Mouse (Mus musculus) liver, postnatal 0 days (tissue): ENCODE measurements at regions not wholly inside any gene's neighbourhood (a gene's known extent, or its start where the extent isn't known, plus 50 kb on each side); places are given as distances from the start of the nearest gene placed in this dataset.

Source experiments
- CTCF ChIP-seq: sonication (generic); IDR thresholded peaks from 2 replicates; pipeline ENCODE4 v1.5.1; 2016; ENCODE audit warnings: antibody characterized with exemption, low read depth
- EP300 ChIP-seq: IDR thresholded peaks from 2 replicates; pipeline ENCODE4 v1.6.1; 2016; ENCODE audit warnings: antibody characterized with exemption, low read depth, mild to moderate bottlenecking

GRCm38 (mm10) chr15:70987973-70988570 is 2846.3 kb upstream of the Gm6569 start:
- TF ChIP-seq CTCF: no peak
- TF ChIP-seq EP300: no peak
